Mouse (Mus musculus) erythroblast, adult 5-6 weeks (primary cell): ENCODE data around the gene Krtap5-4. TPM values are rescaled to one million over a fixed set of nuclear protein-coding genes. Genes with fewer than 3 reads are reported as not detected.
A peak's percentile ranks its signal among the peaks of the same experiment; 100 is the strongest.
"Not testable (repeated sequence)": the region's sequence is repeated elsewhere in the genome, so short reads cannot be mapped to it uniquely, and the experiment has no call there.

Experiments
- ATAC-seq: replicated peaks from 2 replicates; pipeline ENCODE4 v1.8.0; 2016; ENCODE audit warnings: moderate number of reproducible peaks, mild to moderate bottlenecking, moderate TSS enrichment, inconsistent platforms; ENCODE audit not compliant: poor library complexity, low FRiP score, severe bottlenecking
- total RNA-seq, 2 experiments: library from RNA; stranded (forward) in 1 of 2; stranded (reverse) in 1 of 2; fragments of 150-400 nt in 1 of 2; fragments of 200-764, 138-1000 nt in 1 of 2; gene quantifications; 2 replicates each; pipeline versions ENCODE4 v1.2.3 to v1.2.4; 2015 to 2017; ENCODE audit warnings: low replicate concordance in 2 of 2

The Krtap5-4 gene
- total RNA-seq, 2 experiments from 2014 or later = not detected

- ATAC-seq = no peak
These were observed 17.6 kb downstream of the Krtap5-4 start for GRCm38 (mm10) chr7:142320906-142321305.

- not testable (repeated sequence) for ATAC-seq
These were observed 18.4 kb downstream of the Krtap5-4 start for GRCm38 (mm10) chr7:142321637-142322306.

- ATAC-seq = no peak
These were observed 19.3 kb downstream of the Krtap5-4 start for GRCm38 (mm10) chr7:142322641-142323040.

GRCm38 (mm10) chr7:142323396-142324117 is 20.2 kb downstream of the Krtap5-4 start:
- ATAC-seq = no peak

GRCm38 (mm10) chr7:142326714-142327445 is 23.5 kb downstream of the Krtap5-4 start:
- no peak for ATAC-seq

GRCm38 (mm10) chr7:142328507-142328906 is 25.2 kb downstream of the Krtap5-4 start:
- no peak for ATAC-seq

- no peak for ATAC-seq
These were observed 26.9 kb downstream of the Krtap5-4 start for GRCm38 (mm10) chr7:142330271-142330724.

GRCm38 (mm10) chr7:142331281-142331680 is 27.9 kb downstream of the Krtap5-4 start:
- ATAC-seq = no peak

- not testable (repeated sequence) for ATAC-seq
These were observed 29.4 kb downstream of the Krtap5-4 start for GRCm38 (mm10) chr7:142332741-142333140.

- peak; percentile 62 for ATAC-seq
These were observed 30.9 kb downstream of the Krtap5-4 start for GRCm38 (mm10) chr7:142334246-142334645.

GRCm38 (mm10) chr7:142335151-142335550 is 31.8 kb downstream of the Krtap5-4 start:
- ATAC-seq = no peak

- ATAC-seq = 0 out of 2 replicates have a peak, but pooled peaks have one; percentile 25
These were observed 37.1 kb downstream of the Krtap5-4 start for GRCm38 (mm10) chr7:142340269-142340970.

GRCm38 (mm10) chr7:142341564-142342246 is 38.4 kb downstream of the Krtap5-4 start:
- ATAC-seq = no peak

- ATAC-seq = no peak
These were observed 38.9 kb downstream of the Krtap5-4 start for GRCm38 (mm10) chr7:142342247-142342640.

- 0 out of 2 replicates have a peak, but pooled peaks have one; percentile 42 for ATAC-seq
These were observed 44.2 kb downstream of the Krtap5-4 start for GRCm38 (mm10) chr7:142347542-142347941.

- ATAC-seq = no peak
These were observed 46.1 kb downstream of the Krtap5-4 start for GRCm38 (mm10) chr7:142349308-142349961.

- no peak for ATAC-seq
These were observed 48.2 kb downstream of the Krtap5-4 start for GRCm38 (mm10) chr7:142351569-142351968.

GRCm38 (mm10) chr7:142353854-142354253 is 50.5 kb downstream of the Krtap5-4 start:
- peak; percentile 90 for ATAC-seq
